Mouse (Mus musculus): ENCODE results near the gene Hspb7.

Hspb7 gene

GRCm38 (mm10) chr4:141420192-141420829 lies at the start of gene Hspb7:
Hspb7 (plus strand) TSS chr4:141420779.
- no peak for DNase-seq (ENCODE audit: low spot score in 2 of 2)

GRCm38 (mm10) chr4:141372426-141372825 lies 48.2 kb upstream of the Hspb7 start:
- DNase-seq (ENCODE audit: low spot score in 2 of 2), result no peak

- no peak for DNase-seq (ENCODE audit: low spot score in 2 of 2)
Measured at GRCm38 (mm10) chr4:141379674-141380073, 40.9 kb upstream of the Hspb7 start.

- no peak for DNase-seq (ENCODE audit: low spot score in 2 of 2)
Measured at GRCm38 (mm10) chr4:141382406-141382805, 38.2 kb upstream of the Hspb7 start.

- no peak for DNase-seq (ENCODE audit: low spot score in 2 of 2)
Measured at GRCm38 (mm10) chr4:141385275-141385674, 35.3 kb upstream of the Hspb7 start.

DNA sequence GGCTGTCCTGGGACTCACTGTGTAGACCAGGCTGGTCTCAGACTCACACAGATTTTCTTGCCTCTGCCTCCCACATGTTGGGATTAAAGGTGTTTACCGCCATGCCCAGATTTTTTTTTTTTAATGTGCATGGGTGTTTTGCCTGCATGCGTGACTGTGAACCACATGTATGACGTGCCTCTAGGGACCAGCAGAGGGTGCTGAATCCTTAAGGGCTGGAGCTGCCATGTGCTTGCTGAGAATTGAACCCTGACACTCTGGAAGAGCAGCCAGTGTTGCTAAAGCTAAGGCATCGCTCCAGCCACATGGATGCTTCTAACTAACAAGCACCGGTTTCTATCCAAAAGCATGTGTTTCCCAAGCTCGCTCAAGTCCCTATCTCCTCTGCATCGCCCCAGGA lies 34.4 kb upstream of the Hspb7 start:
- no peak for DNase-seq (ENCODE audit: low spot score in 2 of 2)

DNA sequence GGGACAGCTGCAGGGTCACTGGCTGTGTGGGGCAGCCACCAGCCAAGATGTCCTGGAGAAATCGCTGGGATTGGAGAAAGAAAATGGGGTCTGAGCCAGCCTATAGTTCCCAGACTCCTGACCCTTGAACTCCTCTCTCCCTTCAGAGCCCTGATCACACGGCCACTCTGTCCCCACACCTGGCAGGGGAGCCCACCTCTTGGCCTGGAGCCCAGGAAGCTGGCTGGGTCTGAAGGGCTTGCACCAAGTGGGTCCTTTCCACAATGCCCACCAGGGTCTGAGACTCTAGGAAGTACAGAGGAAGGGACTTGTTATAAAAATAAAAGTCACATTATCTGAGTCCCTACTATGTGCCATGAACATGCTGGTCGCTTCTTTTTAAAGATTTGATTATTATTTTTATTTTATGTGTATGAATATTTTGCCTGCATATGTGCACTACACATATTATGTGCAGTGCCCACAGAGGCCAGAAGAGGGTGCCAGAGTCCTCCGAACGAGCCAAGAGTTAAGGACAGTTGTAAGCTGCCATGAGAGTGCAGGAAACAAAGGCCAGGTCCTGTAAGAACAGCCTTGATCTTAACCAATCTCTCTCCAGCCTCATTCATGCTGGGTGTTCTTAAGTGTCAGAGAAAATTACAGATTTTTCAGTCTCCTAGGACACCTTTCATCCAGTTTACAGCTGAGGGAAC lies 33.3 kb upstream of the Hspb7 start:
- DNase-seq (ENCODE audit: low spot score in 2 of 2), result peak in 1 of 2 experiments; percentile 81

- no peak for DNase-seq (ENCODE audit: low spot score in 2 of 2)
Measured at GRCm38 (mm10) chr4:141387933-141388332, 32.6 kb upstream of the Hspb7 start.

- DNase-seq (ENCODE audit: low spot score in 2 of 2), result no peak
Measured at GRCm38 (mm10) chr4:141389366-141390150, 31.0 kb upstream of the Hspb7 start.

DNA sequence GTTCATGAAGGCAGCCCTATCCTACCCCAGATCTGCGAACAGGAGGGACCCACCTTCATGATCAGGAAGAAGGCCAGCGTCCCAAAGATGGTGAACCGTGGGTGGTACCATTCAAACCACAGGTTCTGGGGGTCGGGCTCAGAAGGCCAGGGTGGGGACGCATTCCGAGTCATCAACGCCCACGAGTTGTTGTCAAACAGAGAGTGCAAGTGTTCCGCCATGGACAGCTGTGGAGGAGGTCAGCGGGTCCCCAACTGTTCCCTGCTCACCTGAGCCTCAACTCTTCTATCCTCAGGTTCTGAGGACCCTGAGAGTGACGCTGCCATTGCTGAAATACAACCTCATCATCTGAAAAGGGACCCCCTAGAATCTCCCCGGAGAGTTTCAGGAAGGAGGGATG lies 29.3 kb upstream of the Hspb7 start:
- no peak for DNase-seq (ENCODE audit: low spot score in 2 of 2)

GRCm38 (mm10) chr4:141394751-141395150 lies 25.8 kb upstream of the Hspb7 start:
- DNase-seq (ENCODE audit: low spot score in 2 of 2), result no peak

DNA sequence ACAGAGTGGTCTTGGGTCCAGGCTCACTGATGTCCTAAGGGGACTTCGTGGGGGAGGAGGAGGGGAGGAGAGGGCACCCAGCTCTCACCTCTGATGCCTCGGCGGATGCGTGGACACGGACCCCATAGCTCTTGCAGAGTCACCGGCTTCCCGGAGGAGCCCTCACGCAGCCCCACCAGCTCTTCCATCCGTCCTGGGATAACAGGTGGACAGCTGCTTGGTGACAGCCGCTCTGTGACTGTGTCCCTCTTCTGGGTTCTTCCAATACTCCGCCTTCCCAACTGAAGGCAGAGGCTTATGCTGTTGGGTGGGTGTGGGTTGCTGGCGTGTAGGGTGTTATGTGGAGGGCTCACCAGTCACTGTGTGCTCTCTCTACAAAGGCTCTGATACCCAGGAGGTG lies 22.7 kb upstream of the Hspb7 start:
- no peak for DNase-seq (ENCODE audit: low spot score in 2 of 2)

DNA sequence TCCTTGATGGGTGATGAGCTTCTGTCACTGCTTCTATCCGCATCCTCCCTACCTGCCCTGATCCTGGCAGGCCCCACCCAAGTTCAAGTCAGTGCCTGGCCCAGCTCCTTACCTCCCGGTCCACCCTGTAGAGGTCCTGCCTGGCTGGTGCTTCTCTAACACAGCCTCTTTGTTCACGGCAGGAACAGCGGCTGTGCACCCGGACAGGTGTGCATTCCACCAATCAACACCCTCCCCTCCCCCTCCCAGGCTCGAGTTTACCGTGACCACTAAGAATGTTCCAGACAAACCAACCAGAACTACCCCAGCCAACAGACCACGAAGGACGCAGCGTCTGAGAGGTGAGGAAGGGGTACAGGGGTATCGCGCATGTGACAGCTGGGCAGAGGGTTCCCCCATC lies 22.0 kb upstream of the Hspb7 start, which contains the start of gene Clcnka:
Gene Clcnka, minus strand, starts transcription at position 180 of the 400 bp plus-strand sequence.
- DNase-seq (ENCODE audit: low spot score in 2 of 2), result no peak

GRCm38 (mm10) chr4:141400171-141400570 lies 20.4 kb upstream of the Hspb7 start:
- no peak for DNase-seq (ENCODE audit: low spot score in 2 of 2)

DNA sequence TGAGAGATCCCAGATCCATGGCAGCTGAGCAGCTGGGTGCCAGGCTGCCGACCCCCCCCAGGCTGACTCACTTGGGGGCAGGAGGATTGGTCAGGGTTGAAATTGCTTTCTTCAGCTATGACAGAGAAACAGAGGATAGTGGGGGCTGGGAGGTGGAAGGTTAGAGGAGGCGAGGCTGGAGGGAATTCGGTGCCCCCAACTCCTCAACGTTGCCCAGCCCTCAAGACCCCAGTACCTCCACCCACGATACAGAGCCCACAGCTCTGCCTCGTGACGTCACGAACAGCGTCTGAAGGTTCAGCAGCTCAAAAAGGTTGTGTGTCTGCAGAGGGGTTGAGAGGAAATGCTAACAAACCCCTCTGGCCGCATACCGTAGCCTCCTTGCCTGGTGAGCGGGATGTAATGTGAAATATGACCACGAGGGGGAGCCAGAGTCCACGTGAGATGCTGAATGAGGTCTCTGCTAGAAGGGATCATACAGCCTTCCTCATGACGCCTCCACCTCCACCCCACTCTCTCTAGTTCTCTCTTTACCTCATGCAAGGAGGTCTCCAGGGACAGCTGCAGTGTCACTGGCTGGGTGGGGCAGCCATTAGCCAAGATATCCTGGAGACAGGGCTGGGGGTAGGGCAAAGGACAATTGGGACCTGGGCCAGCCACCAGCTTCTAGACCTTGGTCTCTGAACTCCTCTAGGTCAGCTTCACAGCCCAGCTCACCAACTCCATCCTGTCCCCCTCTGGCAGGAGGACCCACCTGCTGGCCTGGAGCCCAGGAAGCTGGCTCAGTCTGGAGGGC lies 15.9 kb upstream of the Hspb7 start:
- DNase-seq (ENCODE audit: low spot score in 2 of 2), result peak; percentile 79 to 91

DNA sequence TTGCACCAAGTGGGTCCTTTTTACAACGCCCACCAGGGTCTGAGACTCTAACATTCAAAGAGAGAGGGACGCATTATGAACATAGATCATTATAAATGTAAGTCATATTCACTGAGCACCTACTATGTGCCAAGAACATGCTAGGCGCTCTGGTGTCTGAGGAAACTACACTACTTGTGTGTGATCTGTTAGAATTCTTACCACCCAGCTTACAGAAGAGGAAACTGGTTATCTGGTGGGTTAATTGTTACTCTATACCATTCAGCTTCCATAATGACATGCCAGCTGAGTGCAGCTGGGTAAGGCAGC lies 15.3 kb upstream of the Hspb7 start:
- DNase-seq (ENCODE audit: low spot score in 2 of 2), result no peak

DNA sequence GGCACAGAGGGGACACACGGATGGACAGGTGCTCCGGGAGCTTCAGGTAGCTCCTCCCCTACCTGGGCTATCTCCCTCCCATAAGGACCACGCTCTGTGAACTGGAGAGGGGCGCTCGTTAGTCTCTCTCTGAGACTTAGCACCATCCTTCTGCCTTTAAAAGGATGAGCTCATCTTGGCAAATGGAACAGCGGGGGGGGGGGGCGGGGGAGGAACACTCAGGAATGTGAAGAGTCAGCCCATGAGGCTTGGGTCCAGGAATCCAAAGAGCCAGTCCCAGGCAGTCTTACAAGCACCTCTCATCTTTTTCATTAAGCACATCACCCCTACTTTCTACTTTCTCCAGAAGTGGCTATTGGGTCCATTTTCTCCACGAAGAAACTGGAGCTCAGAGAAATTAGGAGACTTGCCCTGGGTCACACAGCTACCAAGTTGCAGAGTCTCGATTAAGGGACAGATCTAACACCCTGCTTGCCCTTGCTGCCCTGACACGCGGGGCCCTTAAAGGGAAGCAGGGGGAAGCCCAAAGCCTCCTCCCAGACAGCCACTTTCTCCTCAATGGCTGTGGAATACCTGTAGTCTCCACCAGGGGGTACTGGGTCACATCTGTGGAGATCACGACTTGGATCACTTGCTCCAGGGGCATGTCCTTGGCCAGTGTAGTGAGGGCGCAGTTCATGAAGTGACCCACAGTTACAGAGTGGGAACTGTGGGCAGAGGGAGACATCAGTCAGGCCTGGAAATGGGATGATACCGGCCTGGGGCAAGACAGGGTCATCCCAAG lies 13.9 kb upstream of the Hspb7 start:
- DNase-seq (ENCODE audit: low spot score in 2 of 2), result no peak

DNA sequence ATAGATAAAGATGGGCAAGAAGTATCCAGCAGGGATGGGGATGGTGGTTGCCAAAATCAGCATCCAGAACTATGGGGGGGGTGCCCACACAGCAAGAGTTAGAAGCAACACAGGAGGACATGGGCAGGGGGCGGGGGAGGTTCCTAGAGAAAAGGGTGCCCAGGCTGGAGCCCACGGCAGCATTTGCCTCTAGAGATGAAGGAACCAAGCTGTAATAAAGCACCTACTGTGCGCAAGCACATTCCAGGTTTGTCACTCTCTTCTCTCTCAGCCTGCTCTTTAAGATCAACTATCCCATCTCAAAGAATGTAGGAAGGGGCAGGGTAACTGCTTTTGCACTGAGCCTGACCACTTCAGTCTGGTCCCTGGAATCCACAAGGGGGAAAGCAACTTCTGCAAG lies 12.0 kb upstream of the Hspb7 start:
- no peak for DNase-seq (ENCODE audit: low spot score in 2 of 2)

- no peak for DNase-seq (ENCODE audit: low spot score in 2 of 2)
Measured at GRCm38 (mm10) chr4:141411430-141411992, 9.1 kb upstream of the Hspb7 start.

DNA sequence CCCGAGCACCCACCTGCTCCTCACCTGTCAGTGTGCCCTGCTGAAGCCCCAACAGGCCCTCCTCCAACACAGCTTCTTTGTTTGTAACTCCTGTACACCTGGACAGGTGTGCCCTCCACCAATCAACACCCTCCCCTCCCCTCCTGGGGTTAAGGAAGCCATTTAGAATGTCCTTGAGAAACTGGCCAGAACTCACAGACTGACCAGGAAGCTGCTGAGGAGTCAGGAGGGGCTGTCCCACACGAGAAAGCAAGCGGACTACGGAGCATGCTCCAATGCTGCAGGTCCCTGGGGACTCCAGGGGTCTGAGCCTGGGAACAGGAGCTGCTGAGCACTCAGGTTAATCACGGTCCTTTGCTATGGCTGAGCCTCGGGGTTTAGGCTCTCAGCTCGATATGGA lies 4.7 kb upstream of the Hspb7 start, which contains the start of gene Clcnkb:
Gene Clcnkb, minus strand, starts transcription at position 91 of the 400 bp plus-strand sequence.
- no peak for DNase-seq (ENCODE audit: low spot score in 2 of 2)

Data from urinary bladder, postnatal 4 days (tissue).